Mouse (Mus musculus): ENCODE measurements around the gene Ccdc57. TPM values are rescaled to one million over a fixed set of nuclear protein-coding genes. Genes with fewer than 3 reads are reported as not detected.
A peak's percentile ranks its signal among the peaks of the same experiment; 100 is the strongest.

Ccdc57 gene
- total and polyA plus RNA-seq, 2 experiments from 2014 or later = 4.8 to 7.1 TPM

GRCm38 (mm10) chr11:120823956-120824786, 108.5 kb downstream of the Ccdc57 start, which contains the start of gene Fasn:
TSS of gene Fasn (minus strand) at chr11:120824547.
- H3K36me3 ChIP-seq (ENCODE audit: insufficient read depth, low read length) = peaks cover 23% of the 10 kb centered on the region
- ATAC-seq = peak; percentile 94
- no peaks in the 10 kb centered on the region for H3K27me3 ChIP-seq (ENCODE audit: insufficient read depth, low read length)
- peak within 1 kb of the TSS; percentile 100 for H3K27ac ChIP-seq
- H3K4me1 ChIP-seq (ENCODE audit: insufficient read depth, low read length) = peaks cover 27% of the 10 kb centered on the region
- under 1% methylated on average over 101 of the region's 109 CpGs for WGBS
- no peaks in the 10 kb centered on the region for H3K9me3 ChIP-seq (ENCODE audit: low read length)
- peak; percentile 99 for DNase-seq (ENCODE audit: low spot score)
- peak; percentile 59 for TF ChIP-seq CTCF (IDR thresholded peaks at IDR 0.05; ENCODE audit: low read depth)
- H3K4me2 ChIP-seq (ENCODE audit: low read depth, low read length) = peak within 1 kb of the TSS; percentile 93
- peak within 1 kb of the TSS; percentile 91 for H3K4me3 ChIP-seq (ENCODE audit: low read length)
- peak within 1 kb of the TSS; percentile 95 for H3K9ac ChIP-seq (replicated peaks; ENCODE audit: low read length)

GRCm38 (mm10) chr11:120823551-120823947, 109.1 kb downstream of the Ccdc57 start:
- DNase-seq (ENCODE audit: low spot score) = peak; percentile 81
- H3K4me1 ChIP-seq (ENCODE audit: insufficient read depth, low read length) = peaks cover 27% of the 10 kb centered on the region

GRCm38 (mm10) chr11:120822831-120823550, 109.7 kb downstream of the Ccdc57 start:
- peak overlapping the region; percentile 93 for H3K4me2 ChIP-seq (ENCODE audit: low read depth, low read length)
- no peaks in the 10 kb centered on the region for H3K9me3 ChIP-seq (ENCODE audit: low read length)
- peak overlapping the region; percentile 95 for H3K9ac ChIP-seq (replicated peaks; ENCODE audit: low read length)
- DNase-seq (ENCODE audit: low spot score) (peak; percentile 33), ATAC-seq (no peak)
- peak overlapping the region; percentile 100 for H3K27ac ChIP-seq
- H3K4me3 ChIP-seq (ENCODE audit: low read length) = peak overlapping the region; percentile 91
- H3K36me3 ChIP-seq (ENCODE audit: insufficient read depth, low read length) = peaks cover 35% of the 10 kb centered on the region
- 2% methylated on average over 14 of the region's 14 CpGs for WGBS
- peaks cover 27% of the 10 kb centered on the region for H3K4me1 ChIP-seq (ENCODE audit: insufficient read depth, low read length)
- H3K27me3 ChIP-seq (ENCODE audit: insufficient read depth, low read length) = no peaks in the 10 kb centered on the region
- TF ChIP-seq CTCF (IDR thresholded peaks at IDR 0.05; ENCODE audit: low read depth) = 0 out of 2 replicates have a peak, but pooled peaks have one; percentile 3

More at GRCm38 (mm10) chr11:120823551-120823947, 109.1 kb downstream of the Ccdc57 start:
- peak overlapping the region; percentile 91 for H3K4me3 ChIP-seq (ENCODE audit: low read length)
- H3K9ac ChIP-seq (replicated peaks; ENCODE audit: low read length) = peak overlapping the region; percentile 95
- H3K36me3 ChIP-seq (ENCODE audit: insufficient read depth, low read length) = peaks cover 30% of the 10 kb centered on the region
- no peaks in the 10 kb centered on the region for H3K9me3 ChIP-seq (ENCODE audit: low read length)
- H3K27ac ChIP-seq = peak overlapping the region; percentile 100
- ATAC-seq = peak; percentile 18; the same call in 1 of the 2 replicates
- WGBS = under 1% methylated on average over 31 of the region's 40 CpGs
- H3K4me2 ChIP-seq (ENCODE audit: low read depth, low read length) = peak overlapping the region; percentile 93
- no peaks in the 10 kb centered on the region for H3K27me3 ChIP-seq (ENCODE audit: insufficient read depth, low read length)
- no peak for TF ChIP-seq CTCF (IDR thresholded peaks at IDR 0.05; ENCODE audit: low read depth)

- ATAC-seq (no peak), DNase-seq (ENCODE audit: low spot score) (no peak)
- H3K9ac ChIP-seq (replicated peaks; ENCODE audit: low read length) = peak overlapping the region; percentile 95; the same call in 1 of the 2 replicates
- H3K9me3 ChIP-seq (ENCODE audit: low read length) = no peaks in the 10 kb centered on the region
- no peak overlapping the region for H3K27ac ChIP-seq
- H3K4me3 ChIP-seq (ENCODE audit: low read length) = peak overlapping the region; percentile 91
- 52% methylated on average over 4 of the region's 4 CpGs for WGBS
- H3K27me3 ChIP-seq (ENCODE audit: insufficient read depth, low read length) = no peaks in the 10 kb centered on the region
- H3K36me3 ChIP-seq (ENCODE audit: insufficient read depth, low read length) = peaks cover 42% of the 10 kb centered on the region
- peaks cover 27% of the 10 kb centered on the region for H3K4me1 ChIP-seq (ENCODE audit: insufficient read depth, low read length)
- peak overlapping the region; percentile 93 for H3K4me2 ChIP-seq (ENCODE audit: low read depth, low read length)
- no peak for TF ChIP-seq CTCF (IDR thresholded peaks at IDR 0.05; ENCODE audit: low read depth)
Observed at GRCm38 (mm10) chr11:120822321-120822720, 110.4 kb downstream of the Ccdc57 start.

GRCm38 (mm10) chr11:120821076-120821922, 111.4 kb downstream of the Ccdc57 start:
- ATAC-seq (no peak), DNase-seq (ENCODE audit: low spot score) (no peak)
- Histone ChIP-seq H3K36me3 (ENCODE audit: insufficient read depth, low read length) (peaks cover 52% of the 10 kb centered on the region), H3K4me3 (ENCODE audit: low read length) (peak overlapping the region; percentile 91), H3K9ac (replicated peaks; ENCODE audit: low read length) (peak overlapping the region; percentile 95), H3K4me2 (ENCODE audit: low read depth, low read length) (peak overlapping the region; percentile 93), H3K27ac (no peak overlapping the region), H3K9me3 (ENCODE audit: low read length) (no peaks in the 10 kb centered on the region), H3K4me1 (ENCODE audit: insufficient read depth, low read length) (peaks cover 27% of the 10 kb centered on the region), H3K27me3 (ENCODE audit: insufficient read depth, low read length) (no peaks in the 10 kb centered on the region)
- 73% methylated on average over 14 of the region's 14 CpGs for WGBS
- no peak for TF ChIP-seq CTCF (IDR thresholded peaks at IDR 0.05; ENCODE audit: low read depth)

GRCm38 (mm10) chr11:120820546-120820945, 112.1 kb downstream of the Ccdc57 start:
- no peak for TF ChIP-seq CTCF (IDR thresholded peaks at IDR 0.05; ENCODE audit: low read depth)
- DNase-seq (ENCODE audit: low spot score) (no peak), ATAC-seq (no peak)
- Histone ChIP-seq H3K4me2 (ENCODE audit: low read depth, low read length) (peak overlapping the region; percentile 93), H3K27ac (no peak overlapping the region), H3K27me3 (ENCODE audit: insufficient read depth, low read length) (no peaks in the 10 kb centered on the region), H3K9ac (replicated peaks; ENCODE audit: low read length) (peak overlapping the region; percentile 95; the same call in 1 of the 2 replicates), H3K4me3 (ENCODE audit: low read length) (no peak overlapping the region; the same call in 1 of the 2 replicates), H3K4me1 (ENCODE audit: insufficient read depth, low read length) (peaks cover 25% of the 10 kb centered on the region), H3K9me3 (ENCODE audit: low read length) (no peaks in the 10 kb centered on the region), H3K36me3 (ENCODE audit: insufficient read depth, low read length) (peaks cover 60% of the 10 kb centered on the region)
- WGBS = 69% methylated on average over 14 of the region's 14 CpGs
